Mouse (Mus musculus): ENCODE results near the gene Eif4e1b. TPM values are rescaled to one million over a fixed set of nuclear protein-coding genes. Genes with fewer than 3 reads are reported as not detected.
A peak's percentile ranks its signal among the peaks of the same experiment; 100 is the strongest.

Eif4e1b gene
- polyA plus RNA-seq, 1 experiment from 2014 or later: not detected

GRCm38 (mm10) chr13:54758045-54758755 is 25.6 kb upstream of the Eif4e1b start:
- Histone ChIP-seq H3K4me2 (replicated peaks; ENCODE audit: low read depth, low read length) (peak overlapping the region; percentile 55), H3K9me3 (ENCODE audit: low read length) (no peaks in the 10 kb centered on the region), H3K27me3 (replicated peaks; ENCODE audit: insufficient read depth, low read length) (peaks cover 23% of the 10 kb centered on the region), H3K36me3 (ENCODE audit: insufficient read depth, low read length) (no peaks in the 10 kb centered on the region), H3K4me1 (ENCODE audit: insufficient read depth, low read depth, low read length) (no peaks in the 10 kb centered on the region; the same call in 1 of the 2 replicates), H3K27ac (ENCODE audit: low read length) (no peak overlapping the region), H3K4me3 (ENCODE audit: low read depth, low read length) (peak overlapping the region; percentile 27), H3K9ac (replicated peaks; ENCODE audit: low read depth) (no peak overlapping the region)
- TF ChIP-seq CTCF (IDR thresholded peaks at IDR 0.05) (peak; percentile 77), EP300 (IDR thresholded peaks at IDR 0.05) (no peak)
- ATAC-seq (peak; percentile 88), DNase-seq (ENCODE audit: low spot score) (peak; percentile 92)
- under 1% methylated on average over 43 of the region's 43 CpGs for WGBS

- DNase-seq (ENCODE audit: low spot score) (no peak), ATAC-seq (no peak)
- TF ChIP-seq EP300 (IDR thresholded peaks at IDR 0.05) (no peak), CTCF (IDR thresholded peaks at IDR 0.05) (no peak)
- H3K27ac ChIP-seq (ENCODE audit: low read length): no peak overlapping the region
- peaks cover 23% of the 10 kb centered on the region for H3K27me3 ChIP-seq (replicated peaks; ENCODE audit: insufficient read depth, low read length)
- H3K4me2 ChIP-seq (replicated peaks; ENCODE audit: low read depth, low read length): no peak overlapping the region
- no peak overlapping the region for H3K9ac ChIP-seq (replicated peaks; ENCODE audit: low read depth)
- no peaks in the 10 kb centered on the region; the same call in 1 of the 2 replicates for H3K4me1 ChIP-seq (ENCODE audit: insufficient read depth, low read depth, low read length)
- WGBS: 3% methylated on average over 29 of the region's 29 CpGs
- no peak overlapping the region for H3K4me3 ChIP-seq (ENCODE audit: low read depth, low read length)
- H3K9me3 ChIP-seq (ENCODE audit: low read length): no peaks in the 10 kb centered on the region
- H3K36me3 ChIP-seq (ENCODE audit: insufficient read depth, low read length): no peaks in the 10 kb centered on the region
These were observed 24.9 kb upstream of the Eif4e1b start for GRCm38 (mm10) chr13:54758756-54759470.

GRCm38 (mm10) chr13:54759496-54759895 is 24.3 kb upstream of the Eif4e1b start:
- no peak overlapping the region for H3K4me3 ChIP-seq (ENCODE audit: low read depth, low read length)
- WGBS: 24% methylated on average over 7 of the region's 7 CpGs
- no peaks in the 10 kb centered on the region; the same call in 1 of the 2 replicates for H3K4me1 ChIP-seq (ENCODE audit: insufficient read depth, low read depth, low read length)
- H3K27ac ChIP-seq (ENCODE audit: low read length): no peak overlapping the region
- no peaks in the 10 kb centered on the region for H3K36me3 ChIP-seq (ENCODE audit: insufficient read depth, low read length)
- H3K9me3 ChIP-seq (ENCODE audit: low read length): no peaks in the 10 kb centered on the region
- H3K27me3 ChIP-seq (replicated peaks; ENCODE audit: insufficient read depth, low read length): peaks cover 23% of the 10 kb centered on the region
- no peak overlapping the region for H3K9ac ChIP-seq (replicated peaks; ENCODE audit: low read depth)
- TF ChIP-seq CTCF (IDR thresholded peaks at IDR 0.05) (no peak), EP300 (IDR thresholded peaks at IDR 0.05) (no peak)
- DNase-seq (ENCODE audit: low spot score) (no peak), ATAC-seq (no peak)
- H3K4me2 ChIP-seq (replicated peaks; ENCODE audit: low read depth, low read length): no peak overlapping the region

- H3K9ac ChIP-seq (replicated peaks; ENCODE audit: low read depth): no peak overlapping the region
- H3K9me3 ChIP-seq (ENCODE audit: low read length): no peaks in the 10 kb centered on the region
- no peak for ATAC-seq
- DNase-seq (ENCODE audit: low spot score): no peak
- no peak overlapping the region for H3K27ac ChIP-seq (ENCODE audit: low read length)
- no peaks in the 10 kb centered on the region for H3K36me3 ChIP-seq (ENCODE audit: insufficient read depth, low read length)
- TF ChIP-seq EP300 (IDR thresholded peaks at IDR 0.05) (no peak), CTCF (IDR thresholded peaks at IDR 0.05) (no peak)
- no peak overlapping the region for H3K4me3 ChIP-seq (ENCODE audit: low read depth, low read length)
- H3K4me1 ChIP-seq (ENCODE audit: insufficient read depth, low read depth, low read length): no peaks in the 10 kb centered on the region; the same call in 1 of the 2 replicates
- H3K27me3 ChIP-seq (replicated peaks; ENCODE audit: insufficient read depth, low read length): peaks cover 21% of the 10 kb centered on the region
- H3K4me2 ChIP-seq (replicated peaks; ENCODE audit: low read depth, low read length): no peak overlapping the region
- WGBS: 48% methylated on average over 8 of the region's 8 CpGs
These were observed 23.5 kb upstream of the Eif4e1b start for GRCm38 (mm10) chr13:54760164-54760795.

- Histone ChIP-seq H3K27ac (ENCODE audit: low read length) (no peak overlapping the region), H3K27me3 (replicated peaks; ENCODE audit: insufficient read depth, low read length) (peaks cover 26% of the 10 kb centered on the region), H3K36me3 (ENCODE audit: insufficient read depth, low read length) (no peaks in the 10 kb centered on the region), H3K4me3 (ENCODE audit: low read depth, low read length) (no peak overlapping the region), H3K4me2 (replicated peaks; ENCODE audit: low read depth, low read length) (no peak overlapping the region), H3K9ac (replicated peaks; ENCODE audit: low read depth) (no peak overlapping the region), H3K4me1 (ENCODE audit: insufficient read depth, low read depth, low read length) (no peaks in the 10 kb centered on the region; the same call in 1 of the 2 replicates), H3K9me3 (ENCODE audit: low read length) (no peaks in the 10 kb centered on the region)
- TF ChIP-seq EP300 (IDR thresholded peaks at IDR 0.05) (no peak), CTCF (IDR thresholded peaks at IDR 0.05) (no peak)
- WGBS: 74% methylated on average over 7 of the region's 7 CpGs
- DNase-seq (ENCODE audit: low spot score) (no peak), ATAC-seq (no peak)
These were observed 22.9 kb upstream of the Eif4e1b start for GRCm38 (mm10) chr13:54760906-54761305.
